Comparison of ENCODE assay signal across 9 mouse cellular contexts in the genomic region with DNA sequence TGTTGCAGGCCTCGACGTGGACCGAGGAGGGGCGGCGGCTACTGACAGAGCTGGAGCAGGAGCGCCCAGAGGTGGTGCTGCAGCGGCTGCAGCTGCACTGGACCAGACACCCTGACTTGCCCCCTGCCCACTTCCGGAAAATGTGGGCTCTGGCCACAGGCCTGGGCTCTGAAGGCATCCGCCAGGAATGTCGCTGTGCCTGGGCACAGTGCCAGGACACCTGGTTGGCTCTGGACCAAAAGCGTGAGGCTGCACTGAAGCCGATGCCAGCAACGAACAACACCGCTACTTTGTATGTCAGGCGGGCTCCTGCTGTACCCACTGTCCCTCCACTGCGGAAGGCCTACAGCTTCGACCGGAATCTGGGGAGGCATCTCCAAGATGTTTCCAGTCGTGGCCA. TPM values are rescaled to one million over a fixed set of nuclear protein-coding genes. Genes with fewer than 3 reads are reported as not detected.
DNase-seq lines count a peak whose midpoint lies in the region; ATAC-seq lines count a peak whose summit lies in the region.
"Had no signal": no experiment of that assay in that cellular context is flagged by ENCODE, and none has a peak within 500 bp of the region (broad histone marks: within the 10 kb centered on the region; RNA-seq: fewer than 3 reads in every experiment).

No protein-coding gene starts in this region.

- no peak overlapping the region for H3K9ac ChIP-seq in lung, embryonic 15.5 days
- H3K9ac ChIP-seq: liver, embryonic 13.5 days had no signal

- ATAC-seq in lung, embryonic 15.5 days (ENCODE audit: borderline replicate concordance, extremely low read depth, low FRiP score, low TSS enrichment), result peak; percentile 60

- peak; percentile 57 for DNase-seq in adrenal gland, postnatal 10 days
- DNase-seq in adrenal gland, adult 18-20 months (ENCODE audit: low spot score in 2 of 2), result no peak
- DNase-seq in left cerebral cortex, postnatal 10 days (ENCODE audit: extremely low spot score in 1 of 2, low spot score in 2 of 2), result peak; percentile 49 to 78
- no peak for DNase-seq in left cerebral cortex, adult 11 months (ENCODE audit: low spot score)
- DNase-seq in heart, postnatal 14 days, result peak; percentile 41 to 67
- DNase-seq in B cell, adult 2 months, result no peak
- DNase-seq in T-cell, adult 2 months (ENCODE audit: low spot score), result no peak
- DNase-seq: liver, embryonic 13.5 days had no signal

- peaks cover 47% of the 10 kb centered on the region for H3K4me1 ChIP-seq in lung, embryonic 15.5 days

- H3K27ac ChIP-seq in lung, embryonic 15.5 days, result peak overlapping the region; percentile 41; the same call in 1 of the 2 replicates
- H3K27ac ChIP-seq: liver, embryonic 13.5 days had no signal

- H3K36me3 ChIP-seq in lung, embryonic 15.5 days, result no peaks in the 10 kb centered on the region
- H3K36me3 ChIP-seq: liver, embryonic 13.5 days had no signal

- intact Hi-C loops in left cerebral cortex, postnatal 10 days (cut with DNase I), result no loop called here
- intact Hi-C loops in heart, postnatal 14 days (cut with DNase I), result no loop called here

- H3K27me3 ChIP-seq in lung, embryonic 15.5 days, result no peaks in the 10 kb centered on the region

- H3K4me2 ChIP-seq in lung, embryonic 15.5 days, result 0 out of 2 replicates have a peak overlapping the region, but pooled peaks have one; percentile 18
- H3K4me2 ChIP-seq: liver, embryonic 13.5 days had no signal

- no peak overlapping the region for H3K4me3 ChIP-seq in lung, embryonic 15.5 days
- H3K4me3 ChIP-seq: liver, embryonic 13.5 days had no signal

- 27% methylated on average over 19 of the region's 19 CpGs for WGBS in lung, embryonic 15.5 days

- H3K9me3 ChIP-seq in lung, embryonic 15.5 days, result no peaks in the 10 kb centered on the region
- H3K9me3 ChIP-seq: liver, embryonic 13.5 days had no signal

RNA-seq across cellular contexts. Expression of a gene that starts 5.6 kb away (rescaled TPM):
- total RNA-seq in adrenal gland, postnatal 10 days (2021), result under 1 TPM; 0.36 to 0.51 TPM
- under 1 TPM; 0.17 to 0.67 TPM for total RNA-seq in adrenal gland, adult 18-20 months (2021)
- total RNA-seq in left cerebral cortex, postnatal 10 days (2021), result 1 to 10 TPM; 2.2 to 3.7 TPM
- total RNA-seq in heart, postnatal 14 days (2021), result not detected
- 1.1 and 1.5 TPM in 2 replicates for polyA plus RNA-seq in lung, embryonic 15.5 days (2015; fragmentation: Nextera tagmentation; extraction: Ambion mirVana)

RNA-seq across cellular contexts. Expression of a gene that starts 30.0 kb away (rescaled TPM):
- total RNA-seq in adrenal gland, postnatal 10 days (2021), result 1 to 10 TPM; 1.5 to 2.6 TPM
- under 1 TPM; 0.58 to 0.93 TPM for total RNA-seq in adrenal gland, adult 18-20 months (2021)
- total RNA-seq in left cerebral cortex, postnatal 10 days (2021), result 10 to 100 TPM; 25.7 to 27.7 TPM
- total RNA-seq in heart, postnatal 14 days (2021), result under 1 TPM; 0.83 to 0.86 TPM
- 6.4 and 7.2 TPM in 2 replicates for polyA plus RNA-seq in lung, embryonic 15.5 days (2015; fragmentation: Nextera tagmentation; extraction: Ambion mirVana)

RNA-seq across cellular contexts. Expression of a gene that starts 30.9 kb away (rescaled TPM):
- 10 to 100 TPM; 11.9 to 16.5 TPM for total RNA-seq in adrenal gland, postnatal 10 days (2021)
- 1 to 10 TPM; 8.3 to 8.6 TPM for total RNA-seq in adrenal gland, adult 18-20 months (2021)
- 1 to 10 TPM; 2.6 to 2.7 TPM for total RNA-seq in left cerebral cortex, postnatal 10 days (2021)
- total RNA-seq in heart, postnatal 14 days (2021), result 1 to 10 TPM; 9.2 to 9.4 TPM
- 10.6 and 11.9 TPM in 2 replicates for polyA plus RNA-seq in lung, embryonic 15.5 days (2015; fragmentation: Nextera tagmentation; extraction: Ambion mirVana)

RNA-seq across cellular contexts. Expression of a gene that starts 34.6 kb away (rescaled TPM):
- total RNA-seq in adrenal gland, postnatal 10 days (2021), result under 1 TPM; 0.15 to 0.33 TPM
- under 1 TPM in 1 of 2 experiments, not detected in 1; 0.13 TPM for total RNA-seq in adrenal gland, adult 18-20 months (2021)
- total RNA-seq in left cerebral cortex, postnatal 10 days (2021), result not detected
- not detected for total RNA-seq in heart, postnatal 14 days (2021)
- polyA plus RNA-seq in lung, embryonic 15.5 days (2015; fragmentation: Nextera tagmentation; extraction: Ambion mirVana), result not detected in 2 replicates
- polyA plus RNA-seq: liver, embryonic 13.5 days had no signal

RNA-seq across cellular contexts. Expression of a gene that starts 34.7 kb away (rescaled TPM):
- 1 to 10 TPM; 3.3 to 3.8 TPM for total RNA-seq in adrenal gland, postnatal 10 days (2021)
- total RNA-seq in adrenal gland, adult 18-20 months (2021), result 1 to 10 TPM; 3.3 to 4.5 TPM
- under 1 TPM; 0.32 to 0.79 TPM for total RNA-seq in left cerebral cortex, postnatal 10 days (2021)
- total RNA-seq in heart, postnatal 14 days (2021), result under 1 TPM; 0.68 to 0.86 TPM
- polyA plus RNA-seq in lung, embryonic 15.5 days (2015; fragmentation: Nextera tagmentation; extraction: Ambion mirVana), result 0.43 and 0.67 TPM in 2 replicates

Comparison
In these comparisons a context has a peak if more than half of its experiments do, and no peak if none do; other contexts are left out.
1. DNase-seq: peak in adrenal gland, postnatal 10 days (single experiment), left cerebral cortex, postnatal 10 days (2 of 2) and heart, postnatal 14 days (2 of 2); none in adrenal gland, adult 18-20 months (0 of 2), left cerebral cortex, adult 11 months (single experiment), B cell, adult 2 months (0 of 2) and T-cell, adult 2 months (single experiment).
2. RNA of a gene that starts 30.0 kb away (total RNA-seq): 25.7 to 27.7 TPM in left cerebral cortex, postnatal 10 days; 1.5 to 2.6 TPM in adrenal gland, postnatal 10 days, 0.58 to 0.93 TPM in adrenal gland, adult 18-20 months and 0.83 to 0.86 TPM in heart, postnatal 14 days; every median in the first group is over 4 times any median in the second.